Mouse (Mus musculus): ENCODE results near the gene Vps11. TPM values are rescaled to one million over a fixed set of nuclear protein-coding genes. Genes with fewer than 3 reads are reported as not detected.
"Not testable (repeated sequence)": the region's sequence is repeated elsewhere in the genome, so short reads cannot be mapped to it uniquely, and the experiment has no call there.

The Vps11 gene
- polyA plus RNA-seq, 1 experiment from 2014 or later = 47.0 TPM

DNA sequence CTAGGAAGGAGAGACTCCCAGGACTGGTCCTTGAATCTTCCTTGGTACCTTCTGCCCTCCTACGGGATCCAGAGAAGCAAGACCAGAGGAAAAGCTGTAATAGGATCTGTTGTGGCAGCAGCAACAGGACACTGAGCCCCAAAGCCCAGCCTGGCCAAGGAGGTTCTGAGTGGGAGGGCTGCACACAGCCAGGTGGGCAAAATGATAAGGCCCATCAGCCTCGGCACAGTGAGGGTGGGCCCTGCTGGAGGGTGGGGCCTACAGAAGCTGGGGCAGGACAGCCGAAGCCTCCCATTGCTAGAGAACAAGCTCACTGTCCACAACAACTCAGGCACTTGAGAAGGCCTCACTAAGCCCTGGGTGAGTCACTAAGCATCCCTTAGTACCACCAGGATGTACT is 19.3 kb downstream of the Vps11 start:
- Histone ChIP-seq H3K27me3 (replicated peaks; ENCODE audit: control insufficient read depth, insufficient read depth, low read length) (no peaks in the 10 kb centered on the region), H3K9me3 (ENCODE audit: control insufficient read depth, low read length) (no peaks in the 10 kb centered on the region), H3K9ac (replicated peaks; ENCODE audit: low read depth, low read length) (no peak overlapping the region), H3K27ac (ENCODE audit: low read length) (no peak overlapping the region), H3K4me1 (replicated peaks; ENCODE audit: control insufficient read depth, insufficient read depth, low read length) (peaks cover 17% of the 10 kb centered on the region), H3K36me3 (ENCODE audit: control insufficient read depth, insufficient read depth) (peaks cover 5% of the 10 kb centered on the region), H3K4me2 (ENCODE audit: low read length) (no peak overlapping the region), H3K4me3 (replicated peaks; ENCODE audit: low read length) (no peak overlapping the region)
- 91% methylated on average over 3 of the region's 3 CpGs for WGBS
- no peak for ATAC-seq

GRCm38 (mm10) chr9:44341487-44341886 is 20.0 kb downstream of the Vps11 start:
- H3K4me3 ChIP-seq (replicated peaks; ENCODE audit: low read length) = no peak overlapping the region
- no peak for ATAC-seq
- H3K27me3 ChIP-seq (replicated peaks; ENCODE audit: control insufficient read depth, insufficient read depth, low read length) = no peaks in the 10 kb centered on the region
- peaks cover 23% of the 10 kb centered on the region for H3K4me1 ChIP-seq (replicated peaks; ENCODE audit: control insufficient read depth, insufficient read depth, low read length)
- peaks cover 2% of the 10 kb centered on the region; the same call in 1 of the 2 replicates for H3K36me3 ChIP-seq (ENCODE audit: control insufficient read depth, insufficient read depth)
- no peak overlapping the region for H3K9ac ChIP-seq (replicated peaks; ENCODE audit: low read depth, low read length)
- H3K4me2 ChIP-seq (ENCODE audit: low read length) = no peak overlapping the region
- WGBS = 94% methylated on average over 5 of the region's 5 CpGs
- H3K27ac ChIP-seq (ENCODE audit: low read length) = no peak overlapping the region
- no peaks in the 10 kb centered on the region for H3K9me3 ChIP-seq (ENCODE audit: control insufficient read depth, low read length)

GRCm38 (mm10) chr9:44338574-44338973 is 22.9 kb downstream of the Vps11 start:
- ATAC-seq = no peak
- Histone ChIP-seq H3K4me3 (replicated peaks; ENCODE audit: low read length) (no peak overlapping the region), H3K9ac (replicated peaks; ENCODE audit: low read depth, low read length) (no peak overlapping the region), H3K4me2 (ENCODE audit: low read length) (no peak overlapping the region), H3K27me3 (replicated peaks; ENCODE audit: control insufficient read depth, insufficient read depth, low read length) (no peaks in the 10 kb centered on the region), H3K36me3 (ENCODE audit: control insufficient read depth, insufficient read depth) (peaks cover 4% of the 10 kb centered on the region), H3K9me3 (ENCODE audit: control insufficient read depth, low read length) (no peaks in the 10 kb centered on the region), H3K27ac (ENCODE audit: low read length) (no peak overlapping the region), H3K4me1 (replicated peaks; ENCODE audit: control insufficient read depth, insufficient read depth, low read length) (peaks cover 29% of the 10 kb centered on the region)
- 78% methylated on average over 5 of the region's 5 CpGs for WGBS

GRCm38 (mm10) chr9:44337436-44338169 is 23.9 kb downstream of the Vps11 start:
- ATAC-seq = no peak
- peak overlapping the region; percentile 93 for H3K4me2 ChIP-seq (ENCODE audit: low read length)
- 60% methylated on average over 9 of the region's 9 CpGs for WGBS
- no peak overlapping the region for H3K4me3 ChIP-seq (replicated peaks; ENCODE audit: low read length)
- no peak overlapping the region for H3K9ac ChIP-seq (replicated peaks; ENCODE audit: low read depth, low read length)
- no peaks in the 10 kb centered on the region for H3K27me3 ChIP-seq (replicated peaks; ENCODE audit: control insufficient read depth, insufficient read depth, low read length)
- H3K4me1 ChIP-seq (replicated peaks; ENCODE audit: control insufficient read depth, insufficient read depth, low read length) = peaks cover 22% of the 10 kb centered on the region
- H3K9me3 ChIP-seq (ENCODE audit: control insufficient read depth, low read length) = no peaks in the 10 kb centered on the region
- peaks cover 13% of the 10 kb centered on the region for H3K36me3 ChIP-seq (ENCODE audit: control insufficient read depth, insufficient read depth)
- no peak overlapping the region for H3K27ac ChIP-seq (ENCODE audit: low read length)

- H3K9ac ChIP-seq (replicated peaks; ENCODE audit: low read depth, low read length) = 0 out of 2 replicates have a peak overlapping the region, but pooled peaks have one; percentile 42
- H3K27me3 ChIP-seq (replicated peaks; ENCODE audit: control insufficient read depth, insufficient read depth, low read length) = no peaks in the 10 kb centered on the region
- no peak for ATAC-seq
- 64% methylated on average over 3 of the region's 3 CpGs for WGBS
- H3K4me1 ChIP-seq (replicated peaks; ENCODE audit: control insufficient read depth, insufficient read depth, low read length) = peaks cover 22% of the 10 kb centered on the region
- H3K9me3 ChIP-seq (ENCODE audit: control insufficient read depth, low read length) = no peaks in the 10 kb centered on the region
- peak overlapping the region; percentile 93 for H3K4me2 ChIP-seq (ENCODE audit: low read length)
- H3K27ac ChIP-seq (ENCODE audit: low read length) = no peak overlapping the region
- peaks cover 17% of the 10 kb centered on the region for H3K36me3 ChIP-seq (ENCODE audit: control insufficient read depth, insufficient read depth)
- peak overlapping the region; percentile 94 for H3K4me3 ChIP-seq (replicated peaks; ENCODE audit: low read length)
Observed at GRCm38 (mm10) chr9:44336964-44337363, 24.5 kb downstream of the Vps11 start.

- H3K27ac ChIP-seq (ENCODE audit: low read length); ATAC-seq; H3K9me3 ChIP-seq (ENCODE audit: control insufficient read depth, low read length); H3K27me3 ChIP-seq (replicated peaks; ENCODE audit: control insufficient read depth, insufficient read depth, low read length): not testable (repeated sequence)
- Histone ChIP-seq H3K4me1 (replicated peaks; ENCODE audit: control insufficient read depth, insufficient read depth, low read length) (peaks cover 22% of the 10 kb centered on the region), H3K36me3 (ENCODE audit: control insufficient read depth, insufficient read depth) (peaks cover 22% of the 10 kb centered on the region), H3K4me3 (replicated peaks; ENCODE audit: low read length) (peak overlapping the region; percentile 94), H3K9ac (replicated peaks; ENCODE audit: low read depth, low read length) (peak overlapping the region; percentile 42; the same call in 1 of the 2 replicates), H3K4me2 (ENCODE audit: low read length) (peak overlapping the region; percentile 93)
- WGBS = 27% methylated on average over 4 of the region's 4 CpGs
Observed at GRCm38 (mm10) chr9:44336513-44336912, 25.0 kb downstream of the Vps11 start.

DNA sequence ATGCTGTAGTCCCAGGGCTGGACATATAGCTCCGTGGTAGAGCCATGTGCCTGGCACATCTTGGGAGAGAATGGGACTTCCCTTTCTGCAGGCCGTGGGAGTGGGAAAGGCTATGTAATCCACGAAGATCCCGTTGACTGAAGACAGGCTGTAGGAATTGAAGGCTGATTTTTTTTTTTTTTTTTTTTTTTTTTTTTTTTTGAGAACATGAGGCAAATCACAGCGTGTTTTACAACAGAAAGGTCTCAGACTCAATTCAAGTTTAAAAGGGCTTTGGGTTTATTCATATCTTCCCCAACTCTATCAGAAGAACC is 25.4 kb downstream of the Vps11 start:
- H3K4me3 ChIP-seq (replicated peaks; ENCODE audit: low read length) = peak overlapping the region; percentile 94
- no peaks in the 10 kb centered on the region for H3K9me3 ChIP-seq (ENCODE audit: control insufficient read depth, low read length)
- H3K36me3 ChIP-seq (ENCODE audit: control insufficient read depth, insufficient read depth) = peaks cover 23% of the 10 kb centered on the region
- H3K4me1 ChIP-seq (replicated peaks; ENCODE audit: control insufficient read depth, insufficient read depth, low read length) = peaks cover 22% of the 10 kb centered on the region
- WGBS = 0% methylated on average over 5 of the region's 5 CpGs
- peak overlapping the region; percentile 96 for H3K9ac ChIP-seq (replicated peaks; ENCODE audit: low read depth, low read length)
- ATAC-seq = no peak
- H3K4me2 ChIP-seq (ENCODE audit: low read length) = peak overlapping the region; percentile 93
- no peaks in the 10 kb centered on the region for H3K27me3 ChIP-seq (replicated peaks; ENCODE audit: control insufficient read depth, insufficient read depth, low read length)
- no peak overlapping the region for H3K27ac ChIP-seq (ENCODE audit: low read length)

GRCm38 (mm10) chr9:44335331-44336092 is 26.0 kb downstream of the Vps11 start:
- no peaks in the 10 kb centered on the region for H3K27me3 ChIP-seq (replicated peaks; ENCODE audit: control insufficient read depth, insufficient read depth, low read length)
- peak overlapping the region; percentile 96 for H3K9ac ChIP-seq (replicated peaks; ENCODE audit: low read depth, low read length)
- H3K4me2 ChIP-seq (ENCODE audit: low read length) = peak overlapping the region; percentile 93
- peak overlapping the region; percentile 94 for H3K4me3 ChIP-seq (replicated peaks; ENCODE audit: low read length)
- no peak for ATAC-seq
- peaks cover 23% of the 10 kb centered on the region for H3K36me3 ChIP-seq (ENCODE audit: control insufficient read depth, insufficient read depth)
- WGBS = 0% methylated on average over 50 of the region's 50 CpGs
- peaks cover 22% of the 10 kb centered on the region for H3K4me1 ChIP-seq (replicated peaks; ENCODE audit: control insufficient read depth, insufficient read depth, low read length)
- peak overlapping the region; percentile 92 for H3K27ac ChIP-seq (ENCODE audit: low read length)
- H3K9me3 ChIP-seq (ENCODE audit: control insufficient read depth, low read length) = no peaks in the 10 kb centered on the region

GRCm38 (mm10) chr9:44334396-44335330 is 26.8 kb downstream of the Vps11 start, which contains the start of gene H2afx:
Gene H2afx (plus strand): TSS chr9:44334694.
- WGBS = 0% methylated on average over 91 of the region's 91 CpGs
- peak within 1 kb of the TSS; percentile 92 for H3K27ac ChIP-seq (ENCODE audit: low read length)
- H3K4me1 ChIP-seq (replicated peaks; ENCODE audit: control insufficient read depth, insufficient read depth, low read length) = peaks cover 22% of the 10 kb centered on the region
- H3K9me3 ChIP-seq (ENCODE audit: control insufficient read depth, low read length) = no peaks in the 10 kb centered on the region
- H3K36me3 ChIP-seq (ENCODE audit: control insufficient read depth, insufficient read depth) = peaks cover 25% of the 10 kb centered on the region
- H3K9ac ChIP-seq (replicated peaks; ENCODE audit: low read depth, low read length) = peak within 1 kb of the TSS; percentile 96
- ATAC-seq = peak; percentile 97
- peak within 1 kb of the TSS; percentile 94 for H3K4me3 ChIP-seq (replicated peaks; ENCODE audit: low read length)
- peak within 1 kb of the TSS; percentile 93 for H3K4me2 ChIP-seq (ENCODE audit: low read length)
- H3K27me3 ChIP-seq (replicated peaks; ENCODE audit: control insufficient read depth, insufficient read depth, low read length) = no peaks in the 10 kb centered on the region
